Mouse (Mus musculus): Measurements from ENCODE around the gene Smap2.

- TF ChIP-seq CTCF (IDR thresholded peaks at IDR 0.05; ENCODE audit: borderline replicate concordance, control insufficient read depth, extremely low read depth, insufficient read depth, low read length, poor library complexity) (no peak), POLR2A (IDR thresholded peaks at IDR 0.05; ENCODE audit: control insufficient read depth, extremely low read depth, insufficient read depth, low read length, poor library complexity) (no peak)
Observed at GRCm38 (mm10) chr4:120952163-120952562, 64.9 kb downstream of the Smap2 start.
